Mouse (Mus musculus) thymus, postnatal 14 days (tissue): ENCODE measurements around the gene Tex30.

ENCODE experiments used
- DNase-seq: peaks from one replicate; pipeline ENCODE4 v3.0.0; 2021

Tex30 gene

DNA sequence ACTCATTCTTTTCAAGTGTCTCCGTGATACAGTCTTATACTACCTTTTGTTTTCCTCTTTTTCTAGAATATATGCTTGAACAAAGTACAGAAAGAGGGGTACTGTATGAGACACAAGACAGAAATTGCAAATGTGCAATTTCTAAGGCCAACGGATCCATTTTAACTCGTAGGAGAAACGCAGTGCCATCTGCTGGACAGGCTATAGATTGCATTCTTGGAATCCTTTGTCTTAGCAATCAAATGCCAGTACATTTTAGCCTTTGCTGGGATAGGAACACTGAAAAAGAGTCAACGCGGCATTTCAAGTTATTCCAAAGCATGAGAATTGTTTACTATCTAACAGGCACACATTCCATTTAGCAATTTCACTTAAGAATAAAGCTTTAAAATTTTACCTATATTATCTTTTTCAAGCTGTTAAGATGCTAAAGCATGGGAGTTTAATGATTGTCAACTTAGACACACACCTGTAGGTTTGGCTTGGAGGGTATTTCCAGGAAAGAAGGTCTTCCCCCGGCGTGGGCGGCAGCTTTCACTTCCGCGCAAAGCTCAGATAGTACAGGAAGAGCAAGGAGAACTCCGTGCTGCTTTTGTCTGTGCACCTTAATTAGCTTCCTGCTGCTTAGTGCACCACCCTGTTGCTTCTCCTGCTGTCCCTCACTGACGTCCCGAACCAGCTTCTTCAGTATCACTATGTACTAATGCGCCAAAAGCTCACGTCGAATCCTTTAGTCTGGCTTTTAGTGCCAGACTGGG is 60.3 kb downstream of the Tex30 start:
- peak; percentile 70 for DNase-seq
